Mouse (Mus musculus): ENCODE data around the gene Ubac2. TPM values are rescaled to one million over a fixed set of nuclear protein-coding genes. Genes with fewer than 3 reads are reported as not detected.

Gene Ubac2
- total RNA-seq, 2 experiments from 2014 or later: 25.5 to 32.9 TPM

DNA sequence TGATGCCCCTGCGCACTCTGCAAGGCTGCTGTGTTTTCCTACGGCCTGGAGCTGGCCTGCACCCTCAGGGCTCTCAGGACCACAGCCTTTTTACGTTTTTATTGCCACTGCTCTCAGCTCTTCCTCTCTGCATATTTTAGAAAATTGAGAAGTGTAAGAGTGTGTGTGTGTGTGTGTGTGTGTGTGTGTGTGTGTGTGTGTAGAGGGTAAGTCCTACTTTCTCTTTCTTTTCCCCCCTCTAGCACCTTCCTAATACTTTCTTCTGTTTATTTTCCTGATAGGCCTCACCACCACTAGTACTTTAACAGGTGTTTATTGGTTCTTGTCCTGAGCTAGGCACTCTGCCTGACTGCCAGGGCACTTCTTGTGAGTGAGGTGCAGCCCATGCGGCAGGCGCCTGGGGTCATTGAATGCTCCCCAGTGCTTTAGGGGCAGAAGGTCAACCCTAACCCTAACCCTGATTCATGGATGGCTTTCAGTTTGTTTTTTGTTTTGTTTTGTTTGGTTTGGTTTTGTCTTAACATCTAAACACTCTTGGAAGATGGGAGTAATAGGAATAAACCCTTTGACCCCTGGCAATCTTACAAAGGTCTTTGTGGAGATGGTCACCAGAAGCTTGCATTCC lies 16.2 kb downstream of the Ubac2 start:
- DNase-seq (ENCODE audit: low spot score): no peak

DNA sequence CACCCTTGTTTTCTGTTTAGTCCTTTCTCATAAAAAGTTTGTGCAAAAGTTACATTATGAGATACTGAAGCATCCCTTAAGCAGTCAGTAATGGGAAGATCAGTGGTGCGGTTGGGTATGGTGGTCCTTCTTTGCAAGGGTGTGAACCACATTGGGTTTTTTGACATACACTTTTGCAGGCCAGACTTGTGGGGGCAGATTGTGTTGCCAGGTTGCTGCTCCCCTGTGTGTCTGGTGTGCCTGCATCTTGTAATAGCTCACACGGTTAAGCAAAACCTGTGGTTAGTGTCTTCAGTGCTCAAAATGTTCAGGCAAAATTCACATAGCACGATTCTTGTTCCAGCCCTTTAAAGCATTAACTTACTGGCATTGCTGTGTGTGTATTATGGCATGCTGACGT lies 16.9 kb downstream of the Ubac2 start:
- DNase-seq (ENCODE audit: low spot score): no peak

- DNase-seq (ENCODE audit: low spot score): peak; percentile 40
These were observed 18.0 kb downstream of the Ubac2 start for GRCm38 (mm10) chr14:121896126-121897090.

- no peak for DNase-seq (ENCODE audit: low spot score)
These were observed 19.4 kb downstream of the Ubac2 start for GRCm38 (mm10) chr14:121897773-121898172.

DNA sequence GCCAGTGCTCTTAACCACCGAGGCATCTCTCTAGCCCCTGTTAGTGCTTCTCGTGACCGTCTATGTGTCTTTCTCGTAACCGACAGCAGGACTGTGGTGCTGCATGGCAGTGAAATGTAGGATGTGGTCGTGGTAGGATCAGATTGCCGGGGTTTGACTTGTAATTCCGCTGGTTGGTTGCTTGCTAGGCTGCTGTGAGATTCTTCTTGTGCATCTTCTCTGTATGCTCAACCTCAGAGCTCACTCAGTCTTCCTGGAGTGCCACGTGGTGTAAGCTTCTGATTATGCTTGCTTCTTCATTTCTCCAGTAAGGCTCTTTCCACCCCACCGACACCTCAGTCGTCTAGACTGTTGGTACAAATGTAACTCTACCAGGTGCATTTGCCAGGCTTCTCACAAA lies 20.1 kb downstream of the Ubac2 start:
- DNase-seq (ENCODE audit: low spot score): no peak

DNA sequence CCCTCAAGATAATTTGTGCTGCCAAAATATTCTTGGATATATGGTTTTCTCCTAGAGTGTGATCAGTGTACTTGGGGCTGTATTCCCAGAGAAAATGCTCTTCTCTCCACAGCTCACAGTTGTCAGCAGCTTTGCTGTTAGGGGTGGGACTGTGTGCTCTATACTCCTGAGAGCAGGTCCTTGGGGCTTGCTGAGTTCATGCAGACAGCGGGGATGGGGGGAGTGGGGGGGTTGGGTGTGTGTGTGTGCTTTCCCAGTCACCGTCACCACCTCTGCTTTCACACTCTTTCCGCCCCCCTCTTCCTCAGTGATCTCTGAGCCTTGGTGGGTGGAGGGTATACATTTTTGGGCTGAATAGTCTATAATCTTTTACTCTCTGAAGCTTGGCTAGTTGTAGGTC lies 20.7 kb downstream of the Ubac2 start:
- no peak for DNase-seq (ENCODE audit: low spot score)

DNA sequence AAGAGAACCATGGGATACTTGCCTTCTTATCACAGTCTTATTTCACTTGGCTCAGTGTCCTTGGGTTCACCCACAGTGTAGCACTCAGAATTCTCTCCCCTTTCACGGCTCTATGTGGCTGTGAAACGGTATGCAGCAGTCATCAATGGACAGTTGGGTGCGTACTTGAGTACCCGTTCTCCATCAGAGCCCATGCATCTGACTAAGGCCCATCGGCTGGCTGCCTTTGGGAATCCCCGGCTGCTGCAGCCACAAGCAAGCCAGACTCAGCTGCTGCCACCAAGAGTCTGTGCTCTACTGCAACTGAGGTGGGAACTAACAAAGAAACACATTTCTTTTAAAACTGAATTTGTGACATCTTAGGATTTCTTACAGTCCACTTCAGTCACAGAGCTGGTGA lies 23.1 kb downstream of the Ubac2 start:
- no peak for DNase-seq (ENCODE audit: low spot score)

- DNase-seq (ENCODE audit: low spot score): no peak
These were observed 25.0 kb downstream of the Ubac2 start for GRCm38 (mm10) chr14:121903381-121903876.

DNA sequence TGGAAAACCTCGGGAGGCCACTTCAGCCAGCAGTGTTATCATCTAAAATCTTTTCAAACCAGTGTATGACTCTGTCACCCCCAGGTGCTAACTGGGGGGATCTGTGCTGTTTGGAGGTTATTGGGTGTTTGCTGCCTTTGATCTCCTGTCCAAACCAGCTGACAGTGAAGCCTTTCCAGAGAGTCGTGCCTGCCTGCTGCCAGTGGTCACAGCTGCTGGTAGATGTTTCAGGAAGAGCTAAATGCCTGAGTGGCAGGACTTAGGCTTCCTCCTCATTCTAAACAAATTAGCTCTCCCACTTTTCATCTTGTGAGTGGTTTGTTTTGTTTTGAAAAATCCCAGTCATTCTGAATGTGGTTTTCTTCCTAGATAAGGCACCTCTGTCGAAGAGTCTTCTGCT lies 26.3 kb downstream of the Ubac2 start:
- DNase-seq (ENCODE audit: low spot score): no peak

- no peak for DNase-seq (ENCODE audit: low spot score)
These were observed 28.0 kb downstream of the Ubac2 start for GRCm38 (mm10) chr14:121906341-121906991.

GRCm38 (mm10) chr14:121906992-121907681 lies 28.7 kb downstream of the Ubac2 start:
- DNase-seq (ENCODE audit: low spot score): no peak

- DNase-seq (ENCODE audit: low spot score): no peak
These were observed 31.4 kb downstream of the Ubac2 start for GRCm38 (mm10) chr14:121909868-121910267.

DNA sequence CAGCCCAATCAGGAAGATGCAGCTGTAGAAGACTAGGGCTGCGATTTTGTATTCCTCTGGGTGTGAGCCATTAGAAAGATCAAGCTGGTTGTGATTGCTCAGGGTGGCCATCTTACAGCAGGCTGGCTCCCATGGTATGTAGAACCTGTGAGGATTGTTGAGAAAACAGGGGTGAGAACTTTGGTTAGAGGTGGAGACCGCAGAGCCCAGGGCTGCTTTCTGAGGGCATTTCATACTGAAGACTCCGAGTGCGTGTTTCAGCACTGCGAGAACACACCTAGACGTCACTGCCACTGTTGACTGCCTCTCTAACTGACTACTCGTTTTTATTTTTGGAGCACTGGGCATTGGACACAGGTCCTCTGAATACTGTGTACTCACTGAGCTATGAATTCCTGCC lies 34.1 kb downstream of the Ubac2 start:
- no peak for DNase-seq (ENCODE audit: low spot score)

GRCm38 (mm10) chr14:121915143-121915542 lies 36.7 kb downstream of the Ubac2 start:
- DNase-seq (ENCODE audit: low spot score): no peak

DNA sequence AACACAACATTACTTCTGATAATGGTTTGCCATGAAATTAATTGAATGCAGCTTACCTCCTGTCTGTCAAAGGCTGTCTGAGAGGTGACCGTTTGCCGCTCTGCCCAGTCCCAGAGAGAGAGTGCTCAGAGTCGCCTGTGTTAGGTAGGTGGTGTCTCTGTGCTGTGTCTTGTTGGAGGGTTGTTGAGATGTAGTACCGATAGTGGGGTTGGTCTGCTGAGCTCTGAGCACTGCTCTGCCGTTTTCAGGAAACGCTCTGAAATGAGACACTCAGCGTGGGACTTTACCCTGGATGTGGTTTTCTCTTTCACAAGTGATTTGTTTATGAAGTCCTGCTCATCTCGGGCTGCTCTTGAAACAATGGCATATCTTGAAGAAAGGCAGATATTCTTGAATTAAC lies 37.2 kb downstream of the Ubac2 start, which contains the start of gene Gpr18:
Gene Gpr18 (minus strand): TSS at position 161 of the 400 bp plus-strand sequence.
- no peak for DNase-seq (ENCODE audit: low spot score)

DNA sequence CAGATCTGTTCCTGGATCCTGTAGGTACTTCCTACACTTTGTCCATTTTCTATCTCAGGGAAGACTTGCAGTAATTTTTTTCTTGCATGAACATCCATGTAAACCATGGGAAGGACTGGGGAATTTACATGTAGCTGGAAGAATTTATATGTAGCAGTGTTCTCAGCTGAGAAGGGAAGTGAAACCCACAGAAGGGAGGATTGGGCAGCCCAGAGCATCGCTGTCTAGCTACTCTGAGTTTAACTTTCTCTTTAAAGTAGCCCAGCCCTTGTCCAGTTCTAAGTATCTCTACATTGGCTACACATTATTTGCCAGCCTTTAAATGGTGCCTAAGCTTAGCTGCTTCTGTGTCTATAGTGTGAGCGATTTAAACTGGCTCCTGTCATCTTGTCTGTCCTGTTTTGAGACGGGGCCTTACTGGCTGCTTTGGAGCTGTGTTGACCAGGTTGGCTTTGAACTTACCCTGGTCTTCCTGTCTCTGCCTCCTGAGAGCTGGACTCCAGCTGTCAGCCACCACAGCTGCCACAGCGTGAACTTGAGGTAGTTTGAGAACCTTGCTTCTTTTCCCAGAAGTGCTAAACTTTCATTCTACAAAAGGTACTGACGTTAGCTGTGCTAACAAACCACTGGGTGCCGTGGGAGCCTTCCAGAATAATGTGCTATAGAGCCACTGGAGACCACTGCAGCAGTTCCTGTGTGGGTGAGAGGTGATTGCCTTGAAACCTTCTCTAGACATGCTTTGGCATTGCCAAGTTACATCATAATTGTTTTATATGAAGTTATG lies 38.1 kb downstream of the Ubac2 start:
- DNase-seq (ENCODE audit: low spot score): no peak

- DNase-seq (ENCODE audit: low spot score): no peak
These were observed 39.8 kb downstream of the Ubac2 start for GRCm38 (mm10) chr14:121918266-121918665.

DNA sequence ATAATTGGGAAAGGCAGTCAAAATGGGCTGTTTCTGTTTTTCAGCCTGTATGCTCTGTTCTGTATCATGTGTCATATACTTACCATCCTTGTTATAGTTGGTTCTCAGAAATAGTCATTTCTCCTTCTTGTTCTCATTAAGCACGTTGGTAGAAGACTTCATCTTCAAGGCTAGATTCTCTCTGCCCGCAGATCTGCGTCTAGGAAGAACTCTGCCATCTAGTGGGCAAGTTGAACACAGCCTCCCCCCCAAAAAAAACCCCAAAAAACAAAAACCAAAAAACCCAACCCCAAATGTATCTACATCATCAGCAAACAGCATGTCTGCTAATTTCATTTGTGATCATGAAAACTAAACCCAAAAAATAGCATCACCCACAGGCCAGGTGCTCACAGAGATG lies 41.3 kb downstream of the Ubac2 start:
- DNase-seq (ENCODE audit: low spot score): no peak

DNA sequence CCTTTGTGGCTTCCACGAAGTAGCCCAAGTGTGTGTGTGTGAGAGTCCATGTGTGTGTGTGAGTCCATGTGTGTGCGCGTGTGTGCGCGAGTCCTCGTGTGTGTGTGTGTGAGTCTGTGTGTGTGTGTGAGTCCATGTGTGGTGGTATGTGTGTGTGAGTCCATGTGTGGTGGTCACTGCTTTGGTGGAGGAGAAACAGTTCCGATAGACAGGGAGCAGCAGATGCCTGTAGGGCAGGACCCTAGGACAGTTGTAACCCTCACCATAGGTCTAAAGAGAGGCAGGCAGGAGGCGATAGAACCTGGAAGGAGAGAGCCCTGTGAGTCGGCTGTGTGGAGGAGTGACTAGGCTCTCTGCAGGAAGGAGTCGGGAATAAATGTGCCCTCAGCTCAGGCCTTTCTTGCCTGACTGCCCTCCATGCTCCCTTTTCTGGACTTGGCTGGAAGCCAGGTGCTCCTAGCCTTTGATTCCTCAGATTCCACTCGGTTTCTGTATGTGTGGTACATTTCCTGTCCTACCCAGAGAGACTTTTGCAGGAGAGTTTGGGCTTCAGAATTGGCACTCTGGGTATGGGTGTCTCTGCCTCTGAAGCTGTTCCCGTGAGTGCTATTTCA lies 42.2 kb downstream of the Ubac2 start:
- no peak for DNase-seq (ENCODE audit: low spot score)

- no peak for DNase-seq (ENCODE audit: low spot score)
These were observed 43.6 kb downstream of the Ubac2 start for GRCm38 (mm10) chr14:121922016-121922415.

All from gastrocnemius, adult 18-20 months (tissue).